Mouse (Mus musculus) hindbrain, embryonic 14.5 days (tissue): ENCODE measurements around the gene Cse1l. TPM values are rescaled to one million over a fixed set of nuclear protein-coding genes. Genes with fewer than 3 reads are reported as not detected.

Experiments
- ATAC-seq: fragments of 200-750 bp; cut with Nextera tagmentation; 2 replicates; pipeline ENCODE4 v1.8.0; 2017; ENCODE audit warnings: moderate number of reproducible peaks, mild to moderate bottlenecking, moderate TSS enrichment, moderate library complexity; ENCODE audit not compliant: low FRiP score
- DNase-seq: peaks from one replicate; pipeline ENCODE4 v3.0.0-alpha.2; 2015; ENCODE audit warnings: low spot score
- H3K27ac ChIP-seq: fragments of 300-500 bp; sonication (generic); 2 replicates; pipeline ENCODE4 v1.5.1; 2014; ENCODE audit warnings: mild to moderate bottlenecking, moderate library complexity
- H3K27me3 ChIP-seq: fragments of 300-500 bp; sonication (generic); 2 replicates; pipeline ENCODE4 v1.6.1; 2014; ENCODE audit warnings: mild to moderate bottlenecking, low read length, mixed read lengths; ENCODE audit not compliant: control insufficient read depth, insufficient read depth
- H3K36me3 ChIP-seq: fragments of 300-500 bp; sonication (generic); replicated peaks from 2 replicates; pipeline ENCODE4 v1.6.1; 2014; ENCODE audit not compliant: control insufficient read depth, insufficient read depth
- H3K4me1 ChIP-seq: fragments of 300-500 bp; sonication (generic); replicated peaks from 2 replicates; pipeline ENCODE4 v1.6.1; 2014; ENCODE audit warnings: antibody characterized with exemption, low read length, mixed read lengths; ENCODE audit not compliant: control insufficient read depth, insufficient read depth
- H3K4me2 ChIP-seq: fragments of 300-500 bp; sonication (generic); replicated peaks from 2 replicates; pipeline ENCODE4 v1.6.1; 2014; ENCODE audit warnings: mild to moderate bottlenecking, moderate library complexity
- H3K4me3 ChIP-seq: fragments of 300-500 bp; sonication (generic); replicated peaks from 2 replicates; pipeline ENCODE4 v1.5.1; 2014; ENCODE audit warnings: mild to moderate bottlenecking, low read length
- H3K9ac ChIP-seq: fragments of 300-500 bp; sonication (generic); 2 replicates; pipeline ENCODE4 v1.6.1; 2014
- H3K9me3 ChIP-seq: fragments of 300-500 bp; sonication (generic); 2 replicates; pipeline ENCODE4 v1.6.1; 2016; ENCODE audit warnings: low read length; ENCODE audit not compliant: control insufficient read depth
- WGBS: fragments of 180-500 bp; shearing (Covaris S2); extraction: QIAGEN DNeasy Blood & Tissue Kit; methylation state at CpG from one replicate; pipeline ENCODE4 v1.1.7; 2014; 5-methylcytosine and 5-hydroxymethylcytosine counted together
- polyA plus RNA-seq: library from polyadenylated mRNA; unstranded; fragments of >200 nt; fragmentation: Nextera tagmentation; extraction: Ambion mirVana; gene quantifications from 2 replicates; pipeline ENCODE4 v1.2.1, GENCODE M21; 2014

Cse1l gene
- polyA plus RNA-seq, 1 experiment from 2014 or later, result 112 TPM

GRCm38 (mm10) chr2:166933943-166934342, 28.1 kb downstream of the Cse1l start:
- no peak overlapping the region for H3K4me2 ChIP-seq
- H3K27ac ChIP-seq, result no peak overlapping the region
- H3K4me1 ChIP-seq, result no peaks in the 10 kb centered on the region
- H3K4me3 ChIP-seq, result no peak overlapping the region
- no peak for ATAC-seq
- no peak overlapping the region for H3K9ac ChIP-seq
- peaks cover 97% of the 10 kb centered on the region for H3K36me3 ChIP-seq
- WGBS, result 93% methylated on average over 6 of the region's 6 CpGs
- H3K27me3 ChIP-seq, result no peaks in the 10 kb centered on the region
- no peak for DNase-seq
- no peaks in the 10 kb centered on the region for H3K9me3 ChIP-seq

GRCm38 (mm10) chr2:166934416-166934815, 28.6 kb downstream of the Cse1l start:
- Histone ChIP-seq H3K36me3 (peaks cover 97% of the 10 kb centered on the region), H3K9me3 (no peaks in the 10 kb centered on the region), H3K4me1 (no peaks in the 10 kb centered on the region), H3K4me2 (no peak overlapping the region), H3K27ac (no peak overlapping the region), H3K4me3 (no peak overlapping the region), H3K9ac (no peak overlapping the region), H3K27me3 (no peaks in the 10 kb centered on the region)
- no peak for ATAC-seq
- no peak for DNase-seq
- WGBS, result 66% methylated on average over 5 of the region's 5 CpGs

- H3K27ac ChIP-seq, result no peak overlapping the region
- DNase-seq (no peak), ATAC-seq (no peak)
- peaks cover 96% of the 10 kb centered on the region for H3K36me3 ChIP-seq
- H3K4me3 ChIP-seq, result no peak overlapping the region
- H3K9me3 ChIP-seq, result no peaks in the 10 kb centered on the region
- no peaks in the 10 kb centered on the region for H3K27me3 ChIP-seq
- H3K9ac ChIP-seq, result no peak overlapping the region
- H3K4me2 ChIP-seq, result no peak overlapping the region
- WGBS, result 94% methylated on average over 7 of the region's 7 CpGs
- H3K4me1 ChIP-seq, result no peaks in the 10 kb centered on the region
Measured at GRCm38 (mm10) chr2:166935582-166935981, 29.7 kb downstream of the Cse1l start.

GRCm38 (mm10) chr2:166936166-166936565, 30.3 kb downstream of the Cse1l start:
- H3K27ac ChIP-seq, result no peak overlapping the region
- ATAC-seq (no peak), DNase-seq (no peak)
- H3K4me2 ChIP-seq, result no peak overlapping the region
- H3K4me3 ChIP-seq, result no peak overlapping the region
- H3K9me3 ChIP-seq, result no peaks in the 10 kb centered on the region
- no peak overlapping the region for H3K9ac ChIP-seq
- H3K27me3 ChIP-seq, result no peaks in the 10 kb centered on the region
- peaks cover 96% of the 10 kb centered on the region for H3K36me3 ChIP-seq
- no peaks in the 10 kb centered on the region for H3K4me1 ChIP-seq
- 93% methylated on average over 2 of the region's 2 CpGs for WGBS

GRCm38 (mm10) chr2:166943146-166943545, 37.3 kb downstream of the Cse1l start:
- H3K9me3 ChIP-seq, result no peaks in the 10 kb centered on the region
- no peak overlapping the region for H3K4me3 ChIP-seq
- ATAC-seq (no peak), DNase-seq (no peak)
- WGBS, result 89% methylated on average over 2 of the region's 2 CpGs
- H3K27me3 ChIP-seq, result no peaks in the 10 kb centered on the region
- no peak overlapping the region for H3K27ac ChIP-seq
- H3K9ac ChIP-seq, result no peak overlapping the region
- peaks cover 93% of the 10 kb centered on the region for H3K36me3 ChIP-seq
- no peak overlapping the region for H3K4me2 ChIP-seq
- H3K4me1 ChIP-seq, result no peaks in the 10 kb centered on the region

- Histone ChIP-seq H3K4me2 (no peak overlapping the region), H3K9ac (no peak overlapping the region), H3K4me1 (no peaks in the 10 kb centered on the region), H3K4me3 (no peak overlapping the region), H3K9me3 (no peaks in the 10 kb centered on the region), H3K27ac (no peak overlapping the region), H3K36me3 (peaks cover 93% of the 10 kb centered on the region), H3K27me3 (no peaks in the 10 kb centered on the region)
- no peak for DNase-seq
- ATAC-seq, result no peak
- 68% methylated on average over 1 of the region's 1 CpGs for WGBS
Measured at GRCm38 (mm10) chr2:166944346-166944745, 38.5 kb downstream of the Cse1l start.

- Histone ChIP-seq H3K4me3 (no peak overlapping the region), H3K27me3 (no peaks in the 10 kb centered on the region), H3K27ac (no peak overlapping the region), H3K36me3 (peaks cover 96% of the 10 kb centered on the region), H3K9ac (no peak overlapping the region), H3K4me2 (no peak overlapping the region), H3K4me1 (no peaks in the 10 kb centered on the region), H3K9me3 (no peaks in the 10 kb centered on the region)
- DNase-seq, result no peak
- 53% methylated on average over 4 of the region's 4 CpGs for WGBS
- ATAC-seq, result no peak
Measured at GRCm38 (mm10) chr2:166945456-166945855, 39.6 kb downstream of the Cse1l start.

GRCm38 (mm10) chr2:166948246-166948645, 42.4 kb downstream of the Cse1l start:
- DNase-seq (no peak), ATAC-seq (no peak)
- Histone ChIP-seq H3K4me1 (no peaks in the 10 kb centered on the region), H3K9ac (no peak overlapping the region), H3K36me3 (peaks cover 96% of the 10 kb centered on the region), H3K27ac (no peak overlapping the region), H3K27me3 (no peaks in the 10 kb centered on the region), H3K4me2 (no peak overlapping the region), H3K9me3 (no peaks in the 10 kb centered on the region), H3K4me3 (no peak overlapping the region)
- WGBS, result 69% methylated on average over 1 of the region's 1 CpGs

- WGBS, result 90% methylated on average over 10 of the region's 10 CpGs
- Histone ChIP-seq H3K27ac (no peak overlapping the region), H3K36me3 (peaks cover 95% of the 10 kb centered on the region), H3K9ac (no peak overlapping the region), H3K4me1 (no peaks in the 10 kb centered on the region), H3K4me3 (no peak overlapping the region), H3K9me3 (no peaks in the 10 kb centered on the region), H3K4me2 (no peak overlapping the region), H3K27me3 (no peaks in the 10 kb centered on the region)
- DNase-seq, result no peak
- no peak for ATAC-seq
Measured at GRCm38 (mm10) chr2:166948936-166949335, 43.1 kb downstream of the Cse1l start.
